Mouse (Mus musculus): ENCODE results near the gene Selenon. TPM values are rescaled to one million over a fixed set of nuclear protein-coding genes. Genes with fewer than 3 reads are reported as not detected.

Gene Selenon
- polyA plus RNA-seq, 1 experiment from 2014 or later: 2.3 TPM

GRCm38 (mm10) chr4:134517719-134518118, 34.2 kb downstream of the Selenon start:
- H3K9ac ChIP-seq: peak overlapping the region; percentile 30; the same call in 1 of the 2 replicates
- H3K4me1 ChIP-seq (replicated peaks): peaks cover 54% of the 10 kb centered on the region
- no peak overlapping the region for H3K4me3 ChIP-seq (replicated peaks)
- H3K4me2 ChIP-seq: peak overlapping the region; percentile 26; the same call in 1 of the 2 replicates
- ATAC-seq (ENCODE audit: low read depth): no peak
- H3K9me3 ChIP-seq (replicated peaks): no peaks in the 10 kb centered on the region
- no peak for DNase-seq
- H3K27ac ChIP-seq: peak overlapping the region; percentile 70
- no peaks in the 10 kb centered on the region for H3K27me3 ChIP-seq
- H3K36me3 ChIP-seq: peaks cover 77% of the 10 kb centered on the region
- 66% methylated on average over 10 of the region's 10 CpGs for WGBS (ENCODE audit: insufficient replicate concordance)

- Histone ChIP-seq H3K36me3 (peaks cover 69% of the 10 kb centered on the region), H3K27me3 (no peaks in the 10 kb centered on the region), H3K9me3 (replicated peaks) (no peaks in the 10 kb centered on the region), H3K27ac (peak overlapping the region; percentile 70), H3K4me1 (replicated peaks) (peaks cover 61% of the 10 kb centered on the region), H3K4me3 (replicated peaks) (no peak overlapping the region), H3K4me2 (peak overlapping the region; percentile 26; the same call in 1 of the 2 replicates), H3K9ac (peak overlapping the region; percentile 30)
- WGBS (ENCODE audit: insufficient replicate concordance): 61% methylated on average over 8 of the region's 8 CpGs
- ATAC-seq (ENCODE audit: low read depth) (no peak), DNase-seq (no peak)
These were observed 35.0 kb downstream of the Selenon start for GRCm38 (mm10) chr4:134516981-134517380.

GRCm38 (mm10) chr4:134515614-134516013, 36.4 kb downstream of the Selenon start:
- no peaks in the 10 kb centered on the region for H3K9me3 ChIP-seq (replicated peaks)
- 52% methylated on average over 7 of the region's 7 CpGs for WGBS (ENCODE audit: insufficient replicate concordance)
- DNase-seq: no peak
- no peak overlapping the region; the same call in 1 of the 2 replicates for H3K4me3 ChIP-seq (replicated peaks)
- peaks cover 68% of the 10 kb centered on the region for H3K4me1 ChIP-seq (replicated peaks)
- ATAC-seq (ENCODE audit: low read depth): no peak
- H3K9ac ChIP-seq: peak overlapping the region; percentile 45
- peaks cover 56% of the 10 kb centered on the region for H3K36me3 ChIP-seq
- H3K27ac ChIP-seq: peak overlapping the region; percentile 55
- no peaks in the 10 kb centered on the region for H3K27me3 ChIP-seq
- H3K4me2 ChIP-seq: peak overlapping the region; percentile 31; the same call in 1 of the 2 replicates

DNA sequence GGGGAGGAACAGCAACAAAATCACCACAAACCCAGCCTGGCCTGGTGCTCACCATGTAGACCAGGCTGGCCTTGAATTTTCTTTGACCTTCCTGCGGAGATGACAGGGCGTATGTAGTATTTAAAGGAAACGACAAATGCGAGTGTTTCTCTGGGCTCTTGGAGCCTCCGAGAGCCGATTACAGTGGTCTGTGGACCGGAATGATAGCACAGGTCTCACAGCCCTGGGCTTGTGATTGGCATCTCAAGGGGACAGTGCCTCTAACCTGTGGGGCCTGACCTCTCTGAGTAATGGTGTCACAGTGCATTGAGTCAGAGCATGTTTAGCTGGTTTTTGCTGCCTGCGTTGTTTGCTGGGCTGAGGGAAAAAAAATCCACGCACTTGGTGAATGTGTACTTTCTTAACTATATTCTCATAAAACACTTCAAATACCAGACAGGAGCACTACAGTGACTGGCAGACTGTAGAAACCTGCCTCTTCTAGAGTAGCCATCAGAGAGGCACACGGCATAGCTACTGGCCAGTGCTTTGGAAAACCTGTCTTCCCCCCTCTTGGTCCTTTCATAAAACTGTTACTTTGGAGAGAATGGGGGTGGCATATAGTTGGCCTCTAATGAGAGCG, 37.5 kb downstream of the Selenon start:
- 0 out of 2 replicates have a peak, but pooled peaks have one; percentile 20 for ATAC-seq (ENCODE audit: low read depth)
- Histone ChIP-seq H3K4me1 (replicated peaks) (peaks cover 78% of the 10 kb centered on the region), H3K27ac (peak overlapping the region; percentile 88), H3K9ac (peak overlapping the region; percentile 62), H3K9me3 (replicated peaks) (no peaks in the 10 kb centered on the region), H3K36me3 (peaks cover 45% of the 10 kb centered on the region), H3K4me3 (replicated peaks) (peak overlapping the region; percentile 77), H3K27me3 (no peaks in the 10 kb centered on the region), H3K4me2 (peak overlapping the region; percentile 93)
- DNase-seq: peak; percentile 51
- 45% methylated on average over 11 of the region's 11 CpGs for WGBS (ENCODE audit: insufficient replicate concordance)

GRCm38 (mm10) chr4:134512798-134513197, 39.2 kb downstream of the Selenon start:
- DNase-seq: no peak
- WGBS (ENCODE audit: insufficient replicate concordance): 3% methylated on average over 15 of the region's 15 CpGs
- Histone ChIP-seq H3K36me3 (peaks cover 31% of the 10 kb centered on the region), H3K27me3 (no peaks in the 10 kb centered on the region), H3K9ac (peak overlapping the region; percentile 66), H3K9me3 (replicated peaks) (no peaks in the 10 kb centered on the region), H3K4me3 (replicated peaks) (peak overlapping the region; percentile 77), H3K27ac (peak overlapping the region; percentile 88), H3K4me1 (replicated peaks) (peaks cover 87% of the 10 kb centered on the region), H3K4me2 (peak overlapping the region; percentile 93)
- ATAC-seq (ENCODE audit: low read depth): peak; percentile 62

- Histone ChIP-seq H3K9ac (peak overlapping the region; percentile 85), H3K4me3 (replicated peaks) (peak overlapping the region; percentile 77), H3K4me2 (peak overlapping the region; percentile 93), H3K27me3 (no peaks in the 10 kb centered on the region), H3K36me3 (peaks cover 35% of the 10 kb centered on the region), H3K4me1 (replicated peaks) (peaks cover 87% of the 10 kb centered on the region), H3K27ac (peak overlapping the region; percentile 89), H3K9me3 (replicated peaks) (no peaks in the 10 kb centered on the region)
- no peak for DNase-seq
- no peak for ATAC-seq (ENCODE audit: low read depth)
- 18% methylated on average over 6 of the region's 6 CpGs for WGBS (ENCODE audit: insufficient replicate concordance)
These were observed 40.2 kb downstream of the Selenon start for GRCm38 (mm10) chr4:134511730-134512129.

- peaks cover 87% of the 10 kb centered on the region for H3K4me1 ChIP-seq (replicated peaks)
- ATAC-seq (ENCODE audit: low read depth): peak; percentile 81
These were observed 41.0 kb downstream of the Selenon start, which contains the start of gene Aunip for GRCm38 (mm10) chr4:134510845-134511411. Gene Aunip (plus strand): TSS chr4:134510999.

DNA sequence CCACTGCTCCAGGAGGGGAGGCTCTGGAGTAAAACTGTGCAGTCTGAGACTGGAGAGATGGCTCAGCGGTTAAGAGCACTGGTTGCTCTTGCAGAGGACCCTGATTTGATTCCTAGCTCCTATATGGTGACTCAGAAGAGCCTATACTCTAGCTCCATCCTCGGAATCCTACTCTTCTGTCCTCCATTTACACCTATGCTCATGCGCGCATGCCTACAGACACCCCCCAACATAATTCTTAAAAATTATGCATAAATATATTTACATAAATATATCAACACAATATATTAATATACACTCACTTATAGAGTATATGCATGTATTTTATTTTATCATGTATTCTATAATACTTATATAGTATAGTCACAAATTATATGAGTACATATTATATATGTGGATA, 41.6 kb downstream of the Selenon start:
- peak overlapping the region; percentile 13; the same call in 1 of the 2 replicates for H3K9ac ChIP-seq
- DNase-seq: no peak

More at GRCm38 (mm10) chr4:134510845-134511411, 41.0 kb downstream of the Selenon start, which contains the start of gene Aunip:
- Histone ChIP-seq H3K27ac (peak within 1 kb of the TSS; percentile 89), H3K27me3 (no peaks in the 10 kb centered on the region), H3K9me3 (replicated peaks) (no peaks in the 10 kb centered on the region), H3K4me2 (peak within 1 kb of the TSS; percentile 93), H3K4me3 (replicated peaks) (peak within 1 kb of the TSS; percentile 77), H3K36me3 (peaks cover 29% of the 10 kb centered on the region), H3K9ac (peak within 1 kb of the TSS; percentile 85)
- WGBS (ENCODE audit: insufficient replicate concordance): under 1% methylated on average over 42 of the region's 42 CpGs
- peak; percentile 78 for DNase-seq

GRCm38 (mm10) chr4:134506713-134507112, 45.3 kb downstream of the Selenon start:
- Histone ChIP-seq H3K4me3 (replicated peaks) (no peak overlapping the region), H3K4me2 (0 out of 2 replicates have a peak overlapping the region, but pooled peaks have one; percentile 38), H3K4me1 (replicated peaks) (peaks cover 85% of the 10 kb centered on the region), H3K9me3 (replicated peaks) (no peaks in the 10 kb centered on the region), H3K27me3 (no peaks in the 10 kb centered on the region), H3K36me3 (peaks cover 12% of the 10 kb centered on the region), H3K27ac (peak overlapping the region; percentile 89), H3K9ac (no peak overlapping the region)
- 88% methylated on average over 19 of the region's 19 CpGs for WGBS (ENCODE audit: insufficient replicate concordance)
- ATAC-seq (ENCODE audit: low read depth) (no peak), DNase-seq (no peak)

More for the DNA sequence above, 41.6 kb downstream of the Selenon start:
- Histone ChIP-seq H3K36me3 (peaks cover 25% of the 10 kb centered on the region), H3K4me1 (replicated peaks) (peaks cover 87% of the 10 kb centered on the region), H3K4me2 (peak overlapping the region; percentile 93), H3K27me3 (no peaks in the 10 kb centered on the region), H3K9me3 (replicated peaks) (no peaks in the 10 kb centered on the region), H3K27ac (peak overlapping the region; percentile 55), H3K4me3 (replicated peaks) (no peak overlapping the region)
- no peak for ATAC-seq (ENCODE audit: low read depth)
- WGBS (ENCODE audit: insufficient replicate concordance): 76% methylated on average over 4 of the region's 4 CpGs

DNA sequence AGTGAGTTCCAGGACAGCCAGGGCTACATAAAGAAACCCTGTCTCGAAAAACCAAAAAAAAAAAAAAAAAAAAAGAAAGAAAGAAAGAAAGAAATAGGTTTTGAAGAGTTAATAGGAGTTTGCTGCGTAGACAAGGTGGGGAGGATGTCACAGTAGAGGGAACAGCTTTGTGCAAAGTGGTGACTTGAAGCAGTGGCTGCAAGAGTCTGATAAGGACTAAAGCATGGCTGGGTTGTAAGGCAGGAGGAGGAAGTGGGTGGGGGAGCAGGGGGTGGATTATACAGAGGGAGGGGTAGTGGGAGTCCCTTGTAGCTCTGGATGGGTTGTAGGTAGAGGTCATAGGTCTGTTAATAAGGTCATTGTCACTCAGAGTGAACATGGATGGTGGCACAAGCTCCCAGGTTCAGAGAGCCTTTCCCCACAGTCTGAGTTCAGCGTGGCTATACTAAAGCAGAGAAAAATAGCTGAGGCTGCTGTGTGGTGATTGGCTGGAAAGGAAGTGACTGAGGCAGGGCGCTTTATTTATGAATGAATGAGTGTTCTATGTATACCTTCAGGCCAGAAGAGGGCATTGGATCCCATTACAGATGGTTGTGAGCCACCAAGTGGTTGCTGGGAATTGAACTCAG, 45.9 kb downstream of the Selenon start:
- Histone ChIP-seq H3K9me3 (replicated peaks) (no peaks in the 10 kb centered on the region), H3K36me3 (peaks cover 12% of the 10 kb centered on the region), H3K4me1 (replicated peaks) (peaks cover 82% of the 10 kb centered on the region), H3K4me2 (peak overlapping the region; percentile 38), H3K4me3 (replicated peaks) (no peak overlapping the region), H3K27me3 (no peaks in the 10 kb centered on the region), H3K27ac (peak overlapping the region; percentile 89), H3K9ac (peak overlapping the region; percentile 40; the same call in 1 of the 2 replicates)
- ATAC-seq (ENCODE audit: low read depth) (peak; percentile 82), DNase-seq (peak; percentile 71)
- WGBS (ENCODE audit: insufficient replicate concordance): 23% methylated on average over 3 of the region's 4 CpGs

DNA sequence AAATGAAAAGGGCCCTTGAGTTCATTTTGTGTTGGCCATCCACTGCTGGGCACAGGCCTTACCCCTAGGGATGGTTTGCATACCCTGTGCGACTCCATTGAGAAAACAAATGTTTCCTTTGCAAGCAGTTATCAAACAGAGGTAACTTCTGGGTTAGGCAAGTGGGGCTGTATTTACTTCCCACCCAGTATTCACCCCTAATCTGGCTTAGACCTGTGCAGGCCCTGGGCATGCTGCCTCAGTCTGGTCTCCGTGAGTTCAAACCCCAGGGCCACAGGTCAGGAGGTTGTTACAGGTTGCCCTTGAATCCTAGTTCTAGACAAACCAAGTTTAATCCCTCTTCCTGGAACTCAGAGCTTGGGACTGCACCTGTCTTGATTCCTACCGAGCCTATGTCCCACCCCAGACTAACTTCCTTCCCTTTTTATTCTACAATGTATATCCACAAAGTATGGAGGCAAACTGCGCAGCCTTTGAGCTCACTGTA, 46.6 kb downstream of the Selenon start:
- Histone ChIP-seq H3K27ac (peak overlapping the region; percentile 89), H3K4me1 (replicated peaks) (peaks cover 84% of the 10 kb centered on the region), H3K9me3 (replicated peaks) (no peaks in the 10 kb centered on the region), H3K4me3 (replicated peaks) (no peak overlapping the region), H3K4me2 (0 out of 2 replicates have a peak overlapping the region, but pooled peaks have one; percentile 4), H3K36me3 (peaks cover 12% of the 10 kb centered on the region), H3K27me3 (no peaks in the 10 kb centered on the region), H3K9ac (0 out of 2 replicates have a peak overlapping the region, but pooled peaks have one; percentile 37)
- ATAC-seq (ENCODE audit: low read depth): no peak
- 52% methylated on average over 4 of the region's 4 CpGs for WGBS (ENCODE audit: insufficient replicate concordance)
- DNase-seq: peak; percentile 47

Data from liver, embryonic 13.5 days (tissue).